Mouse (Mus musculus) liver, embryonic 14.5 days (tissue): ENCODE data around the gene Scpep1.

Source experiments
- CTCF ChIP-seq: IDR thresholded peaks from 2 replicates; pipeline ENCODE4 v1.5.1; 2016; ENCODE audit warnings: antibody characterized with exemption, low read depth, control low read depth
- EP300 ChIP-seq: IDR thresholded peaks from 2 replicates; pipeline ENCODE4 v1.6.1; 2016; ENCODE audit warnings: antibody characterized with exemption, low read depth

GRCm38 (mm10) chr11:88934089-88935000 is 20.9 kb downstream of the Scpep1 start:
- TF ChIP-seq CTCF: no peak
- no peak for TF ChIP-seq EP300
